Mouse (Mus musculus): ENCODE results near the gene Fth1.

The Fth1 gene

DNA sequence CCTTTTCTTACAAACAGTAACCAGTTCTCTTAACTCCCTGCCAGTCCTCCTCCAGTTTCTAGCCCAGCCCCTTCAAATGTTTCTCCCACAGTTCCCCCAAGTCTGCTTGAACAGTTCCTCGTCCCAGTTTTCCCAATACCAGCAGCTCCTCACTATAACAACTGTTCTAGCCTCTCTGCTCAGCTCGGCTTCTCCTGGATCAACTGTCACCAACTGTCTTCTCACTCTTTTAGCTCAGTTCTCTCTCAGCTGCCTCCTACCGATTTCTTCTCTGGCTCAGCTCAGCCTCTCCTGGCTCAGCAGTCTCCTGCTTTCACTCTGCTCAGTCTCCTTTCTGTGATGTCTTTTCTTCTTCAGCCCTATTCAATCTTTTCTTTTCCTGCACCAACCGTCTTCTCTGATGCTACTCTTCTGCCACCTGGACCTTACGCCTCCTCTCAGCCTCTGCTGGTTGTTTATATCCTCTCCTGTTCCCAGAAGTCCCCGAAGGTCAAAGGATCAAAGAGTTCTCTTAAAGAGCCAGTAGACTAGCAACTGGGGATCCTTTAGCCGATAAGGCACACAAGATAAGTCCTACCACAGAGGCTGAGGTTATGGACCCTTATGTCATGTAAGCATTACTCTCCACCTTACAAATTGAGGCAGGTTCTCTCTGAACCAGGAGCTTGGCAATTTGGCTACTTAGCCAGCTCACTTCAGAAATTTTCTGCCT, 16.0 kb upstream of the Fth1 start:
- peak; percentile 42 for DNase-seq

DNA sequence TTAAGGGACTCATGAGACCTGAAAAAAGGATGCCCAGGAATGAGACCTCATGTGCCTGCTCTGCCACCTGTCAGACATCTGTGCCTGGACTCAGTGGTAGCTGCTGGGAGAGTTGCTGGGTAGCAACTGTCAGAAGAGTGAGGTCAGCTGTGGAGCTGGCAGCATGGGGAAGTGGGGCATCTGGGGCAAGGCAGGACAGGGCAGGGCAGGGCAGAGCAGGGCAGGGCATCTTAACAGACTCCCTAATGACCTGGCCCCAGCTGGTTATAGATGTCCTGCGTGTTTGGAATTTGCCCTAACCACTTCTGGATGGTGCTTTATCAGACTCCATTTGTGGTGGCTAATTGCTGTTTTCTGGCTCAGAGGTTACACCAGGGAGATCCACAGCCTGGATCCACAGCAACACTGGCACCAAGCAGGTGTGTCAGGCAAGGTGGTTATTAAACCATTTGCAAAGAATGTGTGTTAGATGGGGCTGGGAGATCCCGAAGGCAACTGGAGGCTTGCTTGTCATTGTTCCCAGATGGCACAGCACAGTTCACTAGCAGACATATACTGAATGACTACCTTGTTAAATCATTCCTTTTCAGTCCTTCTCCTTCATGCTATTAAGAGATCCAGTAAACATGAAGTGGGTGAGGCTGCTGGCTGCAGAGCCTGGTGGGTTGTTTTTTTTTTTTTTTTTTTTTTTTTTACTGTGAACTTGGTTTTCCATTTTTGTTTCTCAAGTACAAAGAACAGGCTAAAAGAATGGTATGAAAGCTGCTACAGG, 14.1 kb upstream of the Fth1 start:
- DNase-seq: peak; percentile 9

DNA sequence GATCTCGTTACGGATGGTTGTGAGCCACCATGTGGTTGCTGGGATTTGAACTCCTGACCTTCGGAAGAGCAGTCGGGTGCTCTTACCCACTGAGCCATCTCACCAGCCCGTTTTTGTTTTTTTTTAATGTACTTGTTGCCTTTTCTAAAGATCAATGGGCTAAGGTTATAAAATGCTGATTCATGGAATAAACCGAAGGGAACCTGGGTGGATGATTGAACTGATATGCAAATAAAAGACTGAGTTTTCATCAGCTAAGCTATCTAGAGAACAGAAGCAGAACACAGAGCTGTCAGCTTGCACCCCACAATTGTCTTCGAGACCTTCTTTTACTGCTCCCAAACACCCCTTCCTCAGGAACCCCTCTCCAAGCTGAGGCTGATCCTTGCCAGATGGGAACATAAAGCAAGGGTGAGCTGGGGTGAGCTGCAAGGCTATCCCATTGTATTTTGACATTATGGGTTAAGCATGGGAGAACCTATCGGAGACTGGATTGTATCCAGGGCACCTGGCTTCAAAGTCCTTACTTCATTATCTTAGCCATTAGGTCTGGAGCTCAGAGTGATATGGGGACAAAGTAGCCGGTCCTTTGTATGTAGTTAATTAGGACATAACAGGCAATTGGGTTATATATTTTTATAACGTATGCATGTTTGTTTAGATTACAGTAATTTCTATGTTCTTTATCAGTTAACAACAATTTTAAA, 12.2 kb upstream of the Fth1 start:
- DNase-seq: no peak

DNA sequence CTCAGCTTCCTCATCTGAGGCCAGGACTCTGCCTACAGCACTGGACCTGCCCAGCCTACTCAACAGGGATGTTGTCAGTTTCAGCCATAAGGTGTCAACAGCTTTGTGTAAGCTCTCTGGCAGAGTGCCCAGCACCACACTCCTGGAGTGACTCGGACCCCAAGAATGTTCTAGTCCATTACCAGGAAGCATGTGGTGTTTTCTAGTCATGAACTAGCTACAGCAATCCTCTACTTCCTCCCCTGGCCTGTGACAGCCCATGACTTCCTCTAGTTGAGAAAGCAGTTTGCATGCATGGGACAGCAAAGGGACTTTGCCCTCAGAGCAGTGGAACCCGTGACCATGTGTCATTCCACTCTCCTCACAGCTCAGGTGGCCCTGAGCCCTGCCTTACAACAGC, 5.5 kb upstream of the Fth1 start:
- DNase-seq: peak; percentile 67

DNA sequence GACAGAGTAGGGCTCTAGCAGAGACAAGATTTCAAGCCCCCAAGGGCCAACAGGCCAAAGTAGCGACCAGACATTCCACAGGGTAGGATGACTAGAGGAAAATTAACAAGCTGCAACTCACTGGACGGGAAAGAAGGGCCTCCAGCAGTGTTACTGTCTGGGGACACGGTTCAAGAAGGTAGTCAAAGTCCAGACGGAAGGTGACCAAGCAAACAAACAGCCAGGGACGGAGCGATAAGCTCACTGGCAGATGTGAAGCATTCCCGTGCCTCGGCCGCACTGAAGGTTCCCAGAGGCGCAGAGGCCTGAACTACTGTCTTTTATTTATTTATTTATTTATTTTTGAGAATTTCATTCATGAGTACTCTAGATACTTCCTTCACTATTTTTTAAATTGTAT, 3.3 kb upstream of the Fth1 start:
- no peak for DNase-seq

DNA sequence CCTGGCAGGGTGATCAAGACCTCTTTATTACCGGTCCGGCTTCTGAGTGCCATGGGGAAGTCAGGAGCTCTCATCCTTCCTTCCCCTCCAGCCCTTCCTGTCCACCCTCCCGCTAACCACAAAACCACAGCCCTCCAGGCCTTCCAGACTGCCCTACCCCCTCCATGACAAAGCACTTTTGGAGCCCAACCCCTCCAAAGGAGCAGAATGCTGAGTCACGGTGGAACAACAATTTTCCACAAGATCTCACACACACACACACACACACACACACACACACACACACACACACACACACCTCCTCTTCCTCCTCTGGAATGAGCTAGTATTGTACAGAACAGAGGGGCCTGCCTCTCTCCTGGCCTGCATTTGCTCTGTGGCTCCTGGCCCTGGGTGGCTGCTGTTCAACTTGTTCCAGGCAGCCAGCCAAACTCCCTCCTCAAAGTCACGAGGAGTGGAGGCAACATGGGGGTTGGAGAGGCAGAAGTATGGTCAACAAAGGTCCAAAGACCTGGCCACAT, 1.9 kb upstream of the Fth1 start:
- DNase-seq: peak; percentile 79

DNA sequence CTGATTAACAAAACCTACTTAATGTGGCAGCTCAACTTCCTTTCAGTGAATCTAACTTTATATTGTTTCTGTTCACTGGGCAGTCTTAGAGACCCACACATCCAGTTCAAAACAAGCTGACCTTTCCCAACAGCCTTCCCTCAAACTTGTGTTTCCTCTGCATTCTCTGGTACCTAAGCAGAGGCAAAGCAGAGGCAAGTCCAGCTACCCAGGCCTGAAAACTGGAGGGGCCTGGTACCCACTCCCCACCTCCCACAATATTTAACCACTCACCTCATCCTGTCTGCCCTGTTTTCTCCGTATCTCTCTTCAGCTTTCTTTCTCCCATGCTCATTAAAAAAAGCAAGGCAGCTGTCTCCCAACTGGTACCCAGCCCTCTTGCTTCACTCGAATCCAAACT, 1.2 kb upstream of the Fth1 start:
- no peak for DNase-seq

DNA sequence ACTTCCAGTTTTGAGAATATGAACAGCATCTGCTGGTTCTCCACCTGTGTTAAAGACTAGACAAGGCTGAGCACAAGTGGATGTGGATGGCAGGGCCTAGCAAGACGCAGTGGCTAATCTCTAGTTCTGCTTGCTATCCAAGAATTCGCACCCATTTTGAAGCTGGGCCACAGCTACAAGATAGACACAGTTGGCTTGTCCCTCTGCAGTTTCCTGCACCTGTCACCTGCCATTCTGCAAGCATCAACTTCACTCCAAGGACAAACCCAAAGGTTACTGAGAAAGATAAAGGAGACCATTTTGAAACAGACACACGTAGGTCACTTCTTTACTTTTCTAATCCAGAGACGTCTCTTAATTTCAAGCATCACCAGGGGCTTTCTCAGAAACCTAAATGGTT, 1.2 kb downstream of the Fth1 start:
- no peak for DNase-seq

DNA sequence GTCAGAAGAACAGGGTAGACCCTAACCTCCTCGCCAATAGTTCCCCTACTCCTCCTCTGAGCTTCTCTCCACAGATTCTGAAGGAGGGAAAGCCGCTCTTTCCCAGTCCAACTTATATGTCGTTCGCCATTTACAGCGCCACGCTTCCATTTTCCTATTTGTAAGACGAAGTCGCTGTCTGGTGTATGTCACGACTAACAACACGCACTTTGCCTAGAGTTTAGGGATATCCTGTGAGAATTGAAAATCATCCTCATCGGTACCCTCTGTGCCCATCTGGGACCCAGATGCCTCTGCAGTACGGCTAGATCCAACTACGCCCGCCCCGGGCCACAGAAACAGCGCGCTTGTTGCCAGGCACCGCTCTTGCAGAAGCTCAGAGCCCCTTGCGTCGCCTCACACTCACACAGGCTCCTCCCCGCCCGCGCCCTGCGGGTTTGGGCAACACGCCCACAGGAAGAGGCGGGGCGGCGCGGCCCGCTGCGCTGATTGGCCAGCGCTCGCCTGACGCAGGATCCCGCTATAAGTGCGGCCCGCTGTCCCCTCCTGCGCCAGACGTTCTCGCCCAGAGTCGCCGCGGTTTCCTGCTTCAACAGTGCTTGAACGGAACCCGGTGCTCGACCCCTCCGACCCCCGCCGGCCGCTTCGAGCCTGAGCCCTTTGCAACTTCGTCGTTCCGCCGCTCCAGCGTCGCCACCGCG, 1.9 kb downstream of the Fth1 start:
- DNase-seq: peak; percentile 98

DNA sequence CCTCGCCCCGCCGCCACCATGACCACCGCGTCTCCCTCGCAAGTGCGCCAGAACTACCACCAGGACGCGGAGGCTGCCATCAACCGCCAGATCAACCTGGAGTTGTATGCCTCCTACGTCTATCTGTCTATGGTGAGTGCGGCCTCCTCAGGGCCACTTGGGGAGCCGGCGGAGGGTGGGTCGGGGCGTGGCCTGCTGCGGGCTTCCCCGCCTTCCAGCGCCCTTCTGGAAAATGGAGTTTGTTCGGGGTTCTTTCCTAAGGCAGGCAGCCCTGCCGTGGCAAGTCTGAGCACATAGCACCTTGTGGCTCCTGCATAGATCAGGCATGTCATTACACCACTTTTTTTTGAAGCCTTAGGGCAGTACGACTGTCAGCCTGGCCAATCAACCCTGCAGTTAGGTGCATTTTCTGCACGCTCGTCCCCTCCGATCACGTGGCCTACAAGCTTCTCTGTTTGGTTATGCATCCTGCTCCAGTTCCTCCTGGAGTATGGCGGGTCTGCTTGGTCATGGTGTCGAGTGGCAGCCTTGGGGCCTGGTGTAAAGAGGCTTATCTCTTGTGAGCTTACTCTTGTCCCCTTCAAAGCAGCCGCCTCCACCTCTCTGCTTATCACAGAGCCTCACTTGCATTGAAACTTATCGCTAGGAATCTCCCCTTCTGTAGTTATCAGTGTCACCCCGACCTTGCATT, 2.6 kb downstream of the Fth1 start:
- peak; percentile 72 for DNase-seq

DNA sequence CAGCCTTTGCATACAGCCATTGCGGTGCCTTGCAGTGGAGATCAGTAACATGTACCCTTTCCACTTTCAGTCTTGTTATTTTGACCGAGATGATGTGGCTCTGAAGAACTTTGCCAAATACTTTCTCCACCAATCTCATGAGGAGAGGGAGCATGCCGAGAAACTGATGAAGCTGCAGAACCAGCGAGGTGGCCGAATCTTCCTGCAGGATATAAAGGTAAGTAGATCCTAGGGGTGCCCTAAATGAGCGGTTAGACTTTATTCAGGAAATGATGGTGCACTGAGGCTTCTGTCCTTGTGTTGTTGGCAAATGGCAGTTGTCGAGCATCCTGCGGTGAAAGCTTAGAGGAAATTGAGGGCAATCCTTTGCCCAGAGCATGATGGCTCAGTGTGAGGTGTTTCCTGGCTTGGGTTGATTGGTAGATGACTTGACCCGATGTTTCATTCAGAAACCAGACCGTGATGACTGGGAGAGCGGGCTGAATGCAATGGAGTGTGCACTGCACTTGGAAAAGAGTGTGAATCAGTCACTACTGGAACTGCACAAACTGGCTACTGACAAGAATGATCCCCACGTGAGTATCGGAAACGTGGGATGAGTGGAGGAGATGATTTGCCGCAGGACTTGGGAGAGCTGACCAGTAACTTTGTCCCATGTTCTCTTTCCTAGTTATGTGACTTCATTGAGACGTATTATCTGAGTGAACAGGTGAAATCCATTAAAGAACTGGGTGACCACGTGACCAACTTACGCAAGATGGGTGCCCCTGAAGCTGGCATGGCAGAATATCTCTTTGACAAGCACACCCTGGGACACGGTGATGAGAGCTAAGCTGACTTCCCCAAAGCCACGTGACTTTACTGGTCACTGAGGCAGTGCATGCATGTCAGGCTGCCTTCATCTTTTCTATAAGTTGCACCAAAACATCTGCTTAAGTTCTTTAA, 4.0 kb downstream of the Fth1 start:
- no peak for DNase-seq

DNA sequence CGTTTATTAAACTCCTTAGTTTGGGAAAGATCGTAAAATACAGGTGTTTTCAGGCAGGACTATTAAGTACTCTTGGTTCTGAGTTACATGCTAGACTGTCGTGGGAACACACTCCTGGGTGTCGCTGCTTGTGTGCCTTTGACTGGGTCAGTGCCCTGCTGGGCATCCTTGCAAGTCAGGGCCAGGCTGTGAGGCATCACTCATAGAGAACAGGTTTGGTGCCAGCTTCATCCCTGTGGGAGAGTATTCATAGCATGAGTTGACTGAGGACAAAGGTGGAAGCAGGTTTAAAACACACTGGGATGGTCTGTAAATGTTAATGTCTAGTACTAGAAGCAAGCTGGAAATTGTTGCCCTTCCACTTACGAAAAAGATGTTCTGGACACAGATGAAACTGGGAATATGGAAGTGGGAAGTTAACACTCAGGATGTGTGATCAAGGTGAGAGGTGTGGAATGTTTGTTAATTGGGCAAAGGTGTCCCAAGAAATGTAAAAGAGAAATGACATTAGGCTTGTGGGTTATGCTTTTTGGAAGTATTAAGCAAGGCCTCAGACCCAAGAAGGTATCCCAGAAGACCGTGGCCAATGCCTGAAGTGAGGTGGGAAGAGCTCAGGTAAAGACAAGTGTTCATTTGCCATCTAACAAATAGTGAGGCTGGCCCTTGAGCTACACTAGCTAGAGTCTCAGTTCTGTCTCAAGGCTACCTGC, 4.9 kb downstream of the Fth1 start:
- no peak for DNase-seq

DNA sequence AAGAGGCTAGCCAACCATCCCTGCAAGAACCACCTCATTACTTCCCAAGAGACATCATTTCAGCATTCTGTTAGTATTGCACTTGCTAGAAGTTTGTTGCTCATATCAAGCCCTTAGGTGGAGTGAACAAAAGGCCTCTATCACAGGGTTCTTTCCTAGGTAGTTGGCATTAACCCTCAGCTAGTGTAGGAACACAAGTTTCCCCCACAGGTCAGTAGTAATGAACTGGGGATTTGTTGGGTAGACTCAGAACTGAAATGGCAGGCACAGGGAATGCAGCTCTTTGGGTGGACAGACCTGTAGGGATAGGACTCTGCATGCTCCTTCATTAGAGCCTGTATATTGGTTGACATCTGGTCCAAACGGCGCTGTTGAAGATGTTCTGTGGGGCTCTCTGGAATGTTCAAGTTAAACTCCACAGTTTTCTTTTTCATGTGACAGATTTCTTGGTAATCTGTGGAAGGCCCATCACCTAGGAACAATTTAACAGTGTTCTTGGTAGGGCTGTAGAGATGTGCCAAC, 5.6 kb downstream of the Fth1 start:
- DNase-seq: no peak

DNA sequence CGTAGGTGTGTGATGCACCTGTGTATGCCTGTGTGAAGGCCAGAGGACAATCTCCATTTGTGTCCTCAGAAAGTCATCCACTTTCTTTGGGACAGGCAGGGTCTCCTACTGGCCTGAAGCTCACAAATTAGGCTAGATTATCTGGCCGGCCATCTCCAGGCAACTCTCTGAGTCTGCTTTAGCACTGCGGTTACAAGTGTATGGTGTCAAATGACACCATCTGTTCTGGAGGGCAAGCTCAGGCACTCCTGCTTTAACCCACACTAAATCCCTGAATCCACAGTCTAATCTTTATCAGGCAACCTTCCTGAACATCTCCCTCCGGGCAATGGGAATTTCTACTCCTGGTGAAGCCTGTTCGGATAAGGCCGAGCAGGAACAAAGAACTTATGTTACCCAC, 6.8 kb downstream of the Fth1 start:
- no peak for DNase-seq

DNA sequence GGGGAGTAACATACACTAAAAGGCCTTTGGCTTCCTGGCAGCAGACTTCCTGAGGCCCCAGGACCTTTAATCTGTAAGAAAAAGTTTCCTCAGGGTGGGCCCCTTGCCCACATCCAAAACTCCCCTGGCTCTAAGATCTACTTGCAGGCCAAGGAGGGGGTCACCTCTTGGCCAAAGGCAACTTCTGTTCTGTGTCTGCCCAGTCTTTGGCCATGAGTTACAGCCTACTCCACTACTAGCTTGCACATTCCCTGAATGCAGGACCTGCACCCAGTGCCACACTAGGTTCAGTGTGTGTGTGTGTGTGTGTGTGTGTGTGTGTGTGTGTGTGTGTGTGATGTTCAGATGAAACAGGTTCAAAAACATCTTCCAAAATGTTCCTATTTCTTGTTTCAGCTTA, 7.2 kb downstream of the Fth1 start:
- DNase-seq: no peak

DNA sequence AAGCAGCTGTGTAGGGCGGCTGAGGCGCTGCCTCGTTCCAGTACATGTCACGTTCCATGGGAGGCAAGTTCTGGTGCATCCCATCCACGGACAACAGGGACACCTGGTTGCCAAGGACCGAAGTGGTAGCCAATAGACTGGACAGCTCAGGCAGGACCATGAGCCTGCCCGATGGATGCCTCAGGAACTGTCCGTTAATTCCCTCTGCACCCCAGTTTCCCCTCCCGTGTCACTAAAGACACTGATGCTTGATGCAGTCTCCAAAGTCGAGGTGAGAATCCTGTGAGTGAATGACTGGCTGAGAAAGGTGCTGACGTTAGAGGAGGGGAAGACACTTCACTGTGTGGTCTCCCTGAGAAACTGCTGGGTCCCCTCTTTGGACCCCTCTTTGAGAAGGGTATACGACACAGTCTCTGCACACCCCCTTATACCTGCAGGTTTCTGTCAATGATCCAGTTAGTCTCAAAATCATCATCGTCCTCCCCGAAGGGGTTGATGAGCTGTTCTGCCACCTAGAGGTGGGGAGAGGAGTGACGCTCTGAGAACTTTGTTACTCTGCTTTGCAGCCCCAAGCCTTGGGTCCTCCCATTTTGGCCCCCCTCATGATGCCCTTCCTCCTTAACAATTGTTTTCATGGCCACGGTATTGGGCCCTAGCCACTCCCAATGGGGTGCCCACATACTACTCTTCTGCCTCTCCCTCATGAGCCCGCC, 8.9 kb downstream of the Fth1 start:
- DNase-seq: no peak

DNA sequence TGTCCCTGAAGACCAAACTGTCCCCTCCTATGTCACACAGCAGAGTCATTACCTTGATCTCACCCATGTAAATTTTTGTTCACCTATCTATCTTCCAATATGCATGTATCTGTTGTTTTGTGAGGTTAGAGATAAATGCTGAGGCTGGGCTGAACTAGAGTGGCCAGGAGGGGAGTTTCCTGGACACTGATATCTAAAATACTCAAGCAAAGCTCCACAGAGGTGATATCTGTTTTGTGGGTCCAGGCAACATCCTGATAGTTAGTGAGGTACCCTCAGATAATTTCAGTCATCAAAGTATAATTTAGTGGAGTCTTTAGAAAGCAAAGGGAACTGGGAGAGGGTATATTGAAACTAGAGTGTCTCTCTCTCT, 9.5 kb downstream of the Fth1 start:
- DNase-seq: no peak

DNA sequence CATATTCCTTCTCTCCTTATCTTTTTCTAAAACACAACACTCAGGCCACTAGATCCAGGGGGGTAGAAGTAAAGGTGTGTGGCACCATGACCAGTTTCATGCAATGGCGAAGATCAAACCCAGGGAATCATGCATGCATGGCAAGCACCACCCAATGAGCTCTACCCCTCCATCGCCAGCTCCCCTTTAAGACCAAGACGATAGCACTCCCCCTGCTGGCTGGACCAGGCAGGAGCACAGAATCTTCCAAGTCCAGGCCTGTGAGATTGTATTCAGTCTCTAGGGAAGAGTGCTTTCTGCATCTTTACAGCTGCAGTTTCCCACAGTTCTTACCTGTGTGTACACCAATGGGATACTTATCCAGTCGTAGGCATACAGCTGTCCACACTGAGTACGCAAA, 10.9 kb downstream of the Fth1 start:
- DNase-seq: peak; percentile 78

DNA sequence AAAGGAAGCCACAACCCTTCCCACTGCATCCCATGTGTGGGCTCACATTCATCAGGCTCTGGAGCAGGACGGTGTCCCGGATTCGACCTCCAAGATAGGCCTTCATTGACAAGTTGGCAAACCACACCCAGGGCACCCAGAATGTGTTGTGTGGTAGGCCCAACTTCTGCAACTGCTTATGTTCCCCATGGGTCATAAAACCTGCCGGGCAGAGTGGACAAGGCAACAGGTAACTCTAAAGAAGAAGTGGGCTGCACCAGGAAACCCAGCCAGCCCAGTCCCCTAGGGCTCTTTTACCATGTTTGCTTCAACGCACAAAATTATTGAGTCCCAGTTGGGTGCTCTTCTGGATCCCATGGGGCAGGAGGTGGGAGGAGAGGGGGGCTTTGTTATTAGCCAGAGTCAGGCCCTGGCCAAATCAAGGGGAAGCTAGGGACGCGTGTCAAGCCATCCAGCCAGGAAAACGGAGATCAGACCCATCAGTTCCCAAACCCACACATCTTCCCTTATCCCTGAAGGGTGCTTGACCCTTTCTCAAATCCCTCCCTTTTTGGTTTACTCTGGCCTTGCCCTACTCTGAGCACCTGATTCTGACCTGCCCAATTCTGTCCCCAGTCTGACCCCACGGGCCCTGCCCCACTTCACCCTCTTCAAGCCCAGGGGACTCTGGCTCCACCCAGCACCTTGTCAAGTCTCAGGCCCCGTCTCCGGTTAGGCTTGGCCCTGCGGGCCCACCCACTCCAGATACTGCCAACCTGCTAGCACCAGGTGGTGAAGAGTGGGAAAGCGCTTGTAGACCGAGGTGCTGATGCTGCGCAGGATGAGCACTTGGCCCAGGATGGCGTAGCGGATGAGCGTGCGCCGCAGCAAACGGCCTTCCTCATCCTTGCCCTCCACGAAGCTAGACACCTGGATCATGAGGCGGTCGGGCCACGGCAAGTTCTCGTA, 11.9 kb downstream of the Fth1 start:
- DNase-seq: no peak
